Mouse (Mus musculus): Measurements from ENCODE around the gene Cd164l2.

Cd164l2 gene

DNA sequence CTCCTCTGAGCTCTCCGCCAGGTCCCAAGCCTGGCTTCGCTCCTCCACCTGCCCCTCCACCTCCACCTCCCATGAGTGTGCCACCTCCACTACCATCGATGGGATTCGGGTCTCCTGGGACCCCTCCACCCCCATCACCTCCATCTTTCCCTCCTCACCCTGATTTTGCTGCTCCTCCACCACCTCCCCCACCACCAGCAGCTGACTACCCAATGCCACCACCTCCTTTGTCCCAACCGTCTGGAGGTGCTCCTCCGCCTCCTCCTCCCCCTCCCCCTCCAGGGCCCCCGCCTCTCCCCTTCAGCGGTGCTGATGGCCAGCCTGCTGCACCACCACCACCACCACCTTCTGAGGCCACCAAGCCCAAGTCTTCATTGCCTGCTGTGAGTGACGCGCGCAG is 17.4 kb upstream of the Cd164l2 start:
- no peak for DNase-seq (ENCODE audit: low spot score in 2 of 2)

DNA sequence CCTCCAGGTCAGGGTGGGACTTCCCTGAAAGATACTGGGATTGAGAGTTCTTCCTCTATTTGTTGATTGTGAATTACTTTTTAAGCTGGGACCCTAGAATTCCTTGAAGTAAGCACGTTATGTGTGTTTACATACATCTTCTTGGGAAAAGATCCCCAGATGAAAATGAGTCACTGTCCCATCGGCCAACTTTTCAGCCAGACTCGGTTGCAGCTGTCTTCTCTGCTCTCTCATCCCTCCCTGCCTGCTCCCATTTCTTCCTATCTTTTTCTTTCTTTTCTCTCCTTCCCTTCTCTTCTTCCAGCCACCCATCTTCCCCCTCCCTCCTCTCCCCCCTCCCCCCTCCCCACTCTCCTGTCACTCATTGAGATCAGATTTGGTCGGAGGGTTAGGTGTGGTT is 16.9 kb upstream of the Cd164l2 start:
- no peak for DNase-seq (ENCODE audit: low spot score in 2 of 2)

DNA sequence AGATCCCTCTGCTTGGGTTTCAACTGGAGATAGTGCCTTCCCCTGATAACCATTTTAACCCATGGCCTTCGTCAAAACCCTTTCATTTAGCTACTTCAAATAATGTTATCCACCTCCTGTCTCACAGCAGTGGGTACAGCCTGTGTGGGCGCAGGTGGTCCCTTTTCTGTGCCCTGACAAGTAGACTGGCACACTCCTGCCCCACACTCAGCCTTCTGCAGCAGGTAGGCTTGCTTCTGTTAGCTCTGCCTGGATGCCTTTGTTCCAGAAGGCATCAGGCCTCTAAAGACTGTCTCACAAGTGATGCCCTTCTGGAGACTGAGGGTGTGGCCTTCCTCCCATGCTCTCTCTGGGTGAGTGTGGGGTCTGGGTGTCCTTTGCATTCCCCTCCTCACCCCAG is 15.8 kb upstream of the Cd164l2 start:
- DNase-seq (ENCODE audit: low spot score in 2 of 2) = no peak

DNA sequence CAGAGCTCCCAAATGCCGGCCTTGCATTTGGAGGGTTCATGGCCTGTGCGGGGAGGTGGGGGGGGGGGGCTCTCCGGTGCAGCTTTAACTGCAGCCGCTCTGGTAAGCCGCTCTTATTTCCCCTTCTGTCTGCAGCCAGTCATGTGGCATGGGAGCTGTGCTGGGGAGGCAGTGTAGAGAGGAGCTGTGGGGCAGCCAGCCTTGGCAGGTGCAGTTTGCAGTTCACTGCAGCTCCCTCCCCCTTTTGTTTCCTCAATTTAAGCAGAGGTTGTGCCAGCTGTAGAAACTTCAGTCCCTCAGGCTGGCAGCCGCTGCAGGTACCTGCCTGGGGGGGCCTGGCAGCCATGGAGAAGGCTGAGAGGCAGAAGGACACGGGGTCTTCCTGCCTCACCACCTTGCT is 15.1 kb upstream of the Cd164l2 start:
- no peak for DNase-seq (ENCODE audit: low spot score in 2 of 2)

DNA sequence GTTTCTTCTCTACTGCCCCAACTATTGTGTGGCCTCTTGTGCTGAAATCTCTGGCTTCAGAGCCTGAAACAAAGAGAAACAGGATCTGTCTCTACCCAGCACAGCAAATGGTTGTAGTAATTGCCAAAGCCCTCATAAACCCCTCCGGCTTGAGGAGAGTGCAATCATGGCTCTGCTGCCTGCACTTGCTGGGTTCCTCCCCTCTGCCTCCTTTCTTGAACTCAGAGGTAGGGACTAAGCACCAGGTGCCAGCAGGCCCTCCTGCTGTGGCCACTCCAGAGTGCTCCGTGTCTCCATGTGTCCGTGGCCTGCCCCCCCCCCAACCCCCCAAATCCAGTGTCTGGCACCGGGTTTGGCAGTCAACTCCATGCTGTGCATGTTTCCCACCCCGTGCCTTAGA is 14.6 kb upstream of the Cd164l2 start:
- DNase-seq (ENCODE audit: low spot score in 2 of 2) = no peak

DNA sequence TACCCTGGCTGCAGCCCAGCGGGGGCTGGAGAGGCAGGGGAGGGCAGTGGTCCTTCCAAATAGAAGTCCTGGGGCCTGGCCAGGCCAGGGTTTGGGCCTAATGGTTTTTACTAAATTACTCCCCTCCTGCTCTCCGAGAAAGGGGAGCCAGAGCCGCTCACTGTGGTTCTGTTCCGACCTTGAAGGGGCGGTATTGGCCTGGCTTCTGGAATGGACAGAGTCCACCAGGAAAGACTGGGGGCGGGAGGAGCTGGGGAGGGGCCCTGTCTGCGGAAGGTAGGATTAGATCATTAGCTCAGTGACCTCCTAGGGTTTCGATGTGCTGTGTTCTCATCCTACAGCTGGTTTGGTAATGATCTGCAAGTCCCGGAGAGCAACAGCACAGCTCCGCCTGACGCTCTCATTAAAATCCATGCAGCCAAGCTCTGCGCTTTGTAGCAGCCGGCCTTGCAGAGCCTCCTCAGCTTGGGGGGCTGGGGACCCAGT is 14.1 kb upstream of the Cd164l2 start:
- DNase-seq (ENCODE audit: low spot score in 2 of 2) = peak in 1 of 2 experiments; percentile 40

DNA sequence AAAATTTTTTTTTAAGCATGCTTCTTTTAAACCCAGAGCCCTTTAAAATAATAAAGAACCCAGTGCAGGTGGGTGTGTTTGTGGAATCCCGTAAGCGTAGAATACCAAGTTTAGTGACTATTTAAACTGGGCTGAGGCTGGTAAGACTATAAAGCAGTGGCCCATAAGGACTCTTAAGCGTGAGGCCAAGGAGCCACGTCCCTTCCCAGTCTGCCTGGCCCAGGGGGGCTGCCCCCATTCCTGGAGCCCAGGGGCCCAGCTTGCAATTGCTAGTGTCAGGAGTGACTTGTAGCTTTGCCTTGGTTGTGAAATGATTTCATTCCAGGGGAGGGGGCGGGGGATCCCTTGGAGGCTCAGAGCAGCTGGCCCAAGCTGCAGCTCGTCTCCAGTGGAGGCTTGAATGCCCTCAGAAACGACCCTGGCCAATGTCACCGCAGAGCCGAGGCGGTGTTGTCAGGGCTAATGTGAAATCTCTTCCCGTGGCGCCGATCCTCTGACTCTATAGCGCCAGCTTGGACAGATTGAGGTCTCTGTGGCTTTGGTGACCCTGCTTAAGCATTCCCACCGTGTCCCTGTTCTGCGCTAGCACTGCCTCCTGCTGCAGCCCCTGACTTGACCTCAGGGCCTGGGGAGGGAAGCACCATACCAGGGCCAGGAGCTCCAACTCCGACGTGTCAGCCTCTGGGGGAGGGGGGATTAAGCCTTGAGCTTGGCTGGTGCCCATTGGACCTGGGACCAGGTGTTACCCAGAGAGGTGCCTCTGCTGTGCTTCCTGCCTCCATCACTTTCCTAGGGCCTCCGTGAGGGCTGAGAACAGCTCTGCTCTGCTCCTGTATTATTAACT is 13.4 kb upstream of the Cd164l2 start:
- DNase-seq (ENCODE audit: low spot score in 2 of 2) = peak in 1 of 2 experiments; percentile 37

DNA sequence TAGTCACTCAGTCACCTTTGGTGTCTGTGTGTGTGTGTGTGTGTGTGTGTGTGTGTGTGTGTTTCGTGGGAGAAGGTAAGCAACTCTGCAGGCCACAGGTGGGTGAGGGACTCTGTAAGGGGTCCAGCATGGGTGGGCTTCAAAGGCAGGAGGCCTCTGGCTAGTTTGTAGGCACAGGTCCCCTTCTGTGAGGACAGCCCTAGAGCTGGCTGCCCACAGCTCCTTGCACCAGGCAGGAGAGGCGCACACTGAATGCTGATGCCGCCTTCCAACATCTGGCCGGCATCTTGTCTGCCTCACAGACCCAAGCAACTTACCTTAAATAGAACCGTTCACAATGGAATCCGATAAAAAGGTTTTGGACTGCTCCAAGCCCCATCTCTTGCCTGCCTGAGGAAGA is 12.2 kb upstream of the Cd164l2 start:
- DNase-seq (ENCODE audit: low spot score in 2 of 2) = no peak

DNA sequence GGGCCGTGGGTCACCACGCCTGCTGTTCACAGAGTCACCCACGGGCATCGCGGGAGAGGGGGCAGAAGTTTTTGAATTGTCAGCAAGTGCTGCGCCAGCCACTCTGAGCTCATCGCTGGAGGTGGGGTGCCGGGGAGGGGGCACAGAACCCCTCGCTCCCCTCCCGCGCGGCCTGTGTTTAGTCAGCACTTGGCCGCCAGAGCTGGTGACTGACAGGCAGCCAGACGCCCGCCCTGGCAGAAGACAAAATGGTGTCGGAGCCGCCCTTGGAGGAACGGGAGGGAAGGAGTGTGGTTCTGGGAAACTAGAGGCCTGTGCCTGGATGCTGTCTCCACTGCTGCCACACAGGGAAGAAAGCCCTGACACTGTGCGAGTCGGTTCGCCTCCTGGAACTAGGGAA is 11.6 kb upstream of the Cd164l2 start:
- DNase-seq (ENCODE audit: low spot score in 2 of 2) = peak in 1 of 2 experiments; percentile 54

DNA sequence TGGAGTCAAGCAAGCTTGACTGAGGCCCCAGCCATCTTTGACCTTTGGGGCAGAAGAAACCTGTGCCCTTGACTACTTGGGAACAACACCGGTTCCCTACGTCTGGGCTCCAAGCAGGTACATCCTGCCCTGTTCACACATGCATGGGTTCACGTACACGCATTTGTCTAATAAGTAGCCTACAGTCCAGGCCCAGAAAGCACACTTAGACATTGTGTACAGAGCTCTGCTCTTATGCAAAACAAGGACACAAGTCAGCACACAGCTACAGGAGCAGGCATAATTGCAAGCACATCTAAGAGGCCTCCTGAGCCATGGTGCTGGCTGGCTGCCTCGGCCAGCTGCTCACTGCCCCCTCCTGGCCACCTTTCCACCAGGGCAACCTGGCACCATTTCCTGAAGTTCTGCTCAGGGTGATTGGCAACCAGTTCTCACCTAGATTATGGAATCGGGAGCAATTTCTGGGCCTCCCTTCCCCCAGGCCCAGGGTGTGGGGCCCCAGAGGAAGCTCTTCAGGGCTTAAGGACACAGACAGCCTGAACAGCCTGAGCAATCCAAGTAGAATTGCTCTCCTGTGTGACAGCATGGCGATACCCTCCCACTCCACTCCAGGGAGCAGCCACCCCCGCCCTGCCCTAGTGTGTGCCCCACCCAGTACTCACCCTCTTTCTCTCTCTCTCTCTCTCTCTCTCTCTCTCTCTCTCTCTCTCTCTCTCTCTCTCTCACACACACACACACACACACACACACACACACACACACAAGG is 10.7 kb upstream of the Cd164l2 start:
- peak in 1 of 2 experiments; percentile 76 for DNase-seq (ENCODE audit: low spot score in 2 of 2)

DNA sequence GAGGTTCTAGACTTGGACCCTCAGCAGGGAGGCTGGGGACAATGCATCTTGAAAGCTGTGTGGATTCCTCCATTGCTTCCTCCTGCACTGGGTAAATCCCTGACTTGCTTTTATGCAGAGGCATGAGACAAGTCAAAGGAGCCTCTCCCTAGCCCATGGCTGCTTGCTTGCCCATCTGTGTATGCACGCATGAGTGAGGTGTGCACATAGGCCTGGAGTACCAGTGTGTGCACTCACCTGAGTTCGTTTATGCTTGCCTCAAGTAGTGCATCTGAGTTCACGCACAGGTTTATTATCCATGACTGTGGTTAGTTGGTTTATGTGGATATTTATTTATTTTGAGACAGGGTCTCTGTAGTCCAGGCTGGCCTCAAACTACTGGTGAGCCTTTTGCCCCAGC is 9.7 kb upstream of the Cd164l2 start:
- DNase-seq (ENCODE audit: low spot score in 2 of 2) = no peak

DNA sequence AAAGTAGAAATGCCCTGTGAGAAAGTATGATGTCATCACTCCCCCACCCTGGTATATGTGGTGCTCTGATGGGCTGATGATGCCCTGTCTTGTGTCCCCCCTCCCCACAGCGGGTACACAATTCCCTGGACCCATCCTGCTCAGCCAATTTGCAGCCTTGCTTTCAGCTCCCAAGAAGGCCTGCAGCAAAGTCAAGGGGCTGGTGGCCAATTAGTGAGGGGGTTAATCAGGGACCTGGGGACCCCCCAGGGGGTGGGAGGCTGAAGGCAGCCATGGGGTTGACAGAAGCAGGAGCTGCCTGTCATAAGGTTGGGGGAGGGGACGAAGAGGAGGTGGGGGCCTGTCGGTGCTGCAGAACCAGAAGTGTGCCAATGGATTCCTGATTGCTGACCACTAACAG is 8.3 kb upstream of the Cd164l2 start:
- no peak for DNase-seq (ENCODE audit: low spot score in 2 of 2)

DNA sequence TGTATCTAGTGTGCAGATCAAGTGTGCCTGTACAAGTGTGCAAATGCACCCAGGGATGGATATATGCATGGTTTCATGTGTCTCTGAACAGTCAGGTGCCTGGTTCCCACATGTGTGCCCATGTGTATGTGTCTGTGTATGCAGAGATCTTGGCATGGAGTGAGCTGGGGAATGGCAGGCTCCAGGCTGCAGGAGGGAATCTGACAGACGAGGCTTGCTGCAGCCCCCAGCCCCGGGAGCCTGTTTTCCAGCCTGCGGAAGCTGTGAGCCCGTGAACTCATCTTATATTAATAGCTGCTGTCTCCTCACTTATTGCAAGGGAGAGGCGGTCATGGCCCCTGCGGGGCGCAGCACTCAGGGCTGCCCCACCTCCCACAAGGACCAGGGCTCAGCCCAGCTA is 7.6 kb upstream of the Cd164l2 start:
- no peak for DNase-seq (ENCODE audit: low spot score in 2 of 2)

DNA sequence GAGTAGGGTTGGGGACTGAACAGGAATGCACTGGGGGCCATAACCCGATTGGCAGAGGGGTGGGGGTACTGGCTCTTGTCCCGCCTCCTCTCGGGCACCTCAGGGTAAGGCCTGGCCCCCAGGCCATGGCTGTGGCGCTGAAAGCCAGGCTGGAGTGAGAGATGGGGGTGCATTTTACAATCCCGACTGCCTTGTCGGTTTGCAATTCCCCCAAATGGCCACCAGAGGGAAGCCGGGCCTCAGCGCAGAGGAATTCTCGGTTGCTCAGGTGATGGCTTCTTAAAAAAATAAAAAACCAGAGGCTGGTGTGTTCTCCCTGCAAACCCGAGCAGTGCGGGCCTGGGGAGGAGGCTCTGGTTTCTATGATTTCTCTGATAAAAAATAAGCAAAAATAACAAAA is 2.6 kb upstream of the Cd164l2 start:
- peak in 1 of 2 experiments; percentile 63 for DNase-seq (ENCODE audit: low spot score in 2 of 2)

DNA sequence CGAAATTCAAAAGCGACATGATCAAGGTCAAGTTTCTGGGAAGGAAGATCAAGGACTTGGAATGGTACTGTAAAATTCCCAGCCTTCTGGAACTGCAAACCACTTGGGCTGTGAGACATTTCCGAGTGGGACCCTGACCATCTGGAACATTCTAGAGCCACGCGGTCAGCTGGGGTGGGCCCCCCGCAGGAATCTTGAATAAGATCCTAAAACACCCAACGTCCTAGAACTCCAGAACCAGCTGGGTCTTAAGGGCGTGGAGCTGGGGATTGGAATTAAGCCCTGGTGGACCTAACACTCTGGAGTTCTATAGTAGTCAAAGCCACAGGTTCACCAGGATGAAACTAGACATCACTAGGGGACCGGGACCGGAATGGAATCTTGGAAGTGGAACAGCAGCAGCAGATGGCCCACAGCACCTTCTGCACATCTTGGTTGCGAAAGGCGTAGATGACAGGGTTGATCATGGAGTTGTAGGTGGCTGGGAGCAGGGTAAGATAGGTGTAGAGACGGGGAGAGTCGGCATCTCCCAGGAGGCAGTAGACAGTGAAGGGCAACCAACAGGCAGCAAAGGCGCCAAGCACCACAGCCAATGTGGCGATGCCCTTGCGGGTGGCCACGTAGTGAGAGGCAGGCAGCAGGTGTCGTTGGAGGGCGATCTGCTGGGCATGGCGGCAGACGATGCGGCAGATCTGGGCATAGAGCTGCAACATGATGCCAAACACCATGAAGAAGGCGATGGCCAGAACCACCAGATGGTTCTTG is 1.7 kb upstream of the Cd164l2 start:
- peak in 1 of 2 experiments; percentile 38 for DNase-seq (ENCODE audit: low spot score in 2 of 2)

DNA sequence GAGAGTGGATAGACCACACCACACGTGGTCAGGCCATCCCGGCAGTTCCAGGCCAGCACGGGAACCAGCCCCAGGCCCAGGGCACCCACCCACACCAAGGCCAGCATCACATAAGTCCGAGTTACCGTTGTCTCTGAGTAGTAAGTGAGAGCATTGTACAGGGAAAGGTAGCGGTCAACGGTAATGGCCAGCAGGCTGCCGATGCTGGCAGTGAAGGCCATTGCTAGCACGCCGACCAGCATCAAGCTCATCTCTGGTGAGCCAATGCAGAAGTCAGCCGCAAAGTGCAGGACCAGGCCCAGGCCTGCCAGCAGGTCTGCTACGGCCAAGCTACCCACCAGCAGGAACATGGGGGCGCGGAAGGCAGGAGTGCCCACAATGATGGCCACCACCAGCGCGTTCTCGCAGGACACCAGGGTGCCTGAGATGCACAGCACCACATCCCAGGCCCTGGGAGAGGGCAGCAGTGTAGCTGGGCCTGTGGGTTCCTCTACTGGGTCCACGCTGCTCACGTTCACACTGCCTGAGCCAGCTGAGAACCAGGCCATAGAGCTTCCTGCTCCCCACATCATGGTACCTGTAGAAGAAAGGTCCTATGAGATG is 1.0 kb upstream of the Cd164l2 start:
- no peak for DNase-seq (ENCODE audit: low spot score in 2 of 2)

DNA sequence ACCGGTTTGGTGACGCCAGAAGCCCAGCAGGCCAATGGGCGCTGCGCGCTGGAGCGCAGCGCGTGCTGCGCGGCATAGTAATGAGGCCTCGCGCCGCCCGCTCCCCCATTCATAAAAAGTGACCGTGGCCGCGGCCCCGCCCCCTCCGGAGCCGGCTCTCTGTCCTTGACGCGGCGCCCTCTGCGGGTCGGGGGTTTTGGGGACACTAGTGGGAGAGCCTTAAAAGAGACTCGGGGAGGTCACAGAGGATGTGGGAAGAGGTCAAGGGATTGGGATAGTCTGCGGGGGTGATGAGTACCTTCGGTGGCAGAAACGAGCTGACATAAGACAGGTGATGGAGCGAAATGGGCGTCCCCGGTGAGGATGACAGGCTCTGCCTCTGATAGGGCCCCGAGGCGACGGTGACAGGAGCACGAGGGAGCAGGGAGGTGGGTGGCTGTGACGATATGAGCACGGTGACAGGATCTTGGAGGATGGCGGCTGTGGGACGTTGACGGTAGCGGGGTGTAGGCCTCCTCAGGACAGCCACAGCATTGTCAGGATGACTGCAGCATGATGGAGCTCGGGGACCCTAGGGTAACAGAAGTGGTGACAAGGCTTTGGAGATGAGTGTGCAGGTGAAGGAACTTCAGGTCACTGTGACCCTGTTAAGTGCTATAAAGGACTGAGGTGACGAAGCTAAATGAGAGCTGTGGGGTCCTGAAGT is 784 bp downstream of the Cd164l2 start:
- DNase-seq (ENCODE audit: low spot score in 2 of 2) = peak; percentile 65 to 85

DNA sequence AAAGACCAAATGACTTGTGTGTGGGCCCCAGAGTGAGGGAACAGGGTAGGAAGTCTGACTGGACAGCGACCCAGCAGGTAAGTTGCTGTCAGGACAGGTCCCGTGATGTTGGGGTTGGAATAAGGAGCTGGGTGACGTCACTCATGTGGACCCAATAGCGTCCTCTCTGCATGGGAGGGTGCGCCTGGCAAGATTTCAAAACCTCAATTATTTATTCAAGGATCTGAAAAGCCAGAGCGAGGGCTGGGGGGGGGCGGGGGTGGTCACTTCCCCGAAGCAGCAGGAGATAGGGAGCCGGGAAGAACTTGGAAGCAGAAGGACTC is 1.3 kb downstream of the Cd164l2 start:
- no peak for DNase-seq (ENCODE audit: low spot score in 2 of 2)

DNA sequence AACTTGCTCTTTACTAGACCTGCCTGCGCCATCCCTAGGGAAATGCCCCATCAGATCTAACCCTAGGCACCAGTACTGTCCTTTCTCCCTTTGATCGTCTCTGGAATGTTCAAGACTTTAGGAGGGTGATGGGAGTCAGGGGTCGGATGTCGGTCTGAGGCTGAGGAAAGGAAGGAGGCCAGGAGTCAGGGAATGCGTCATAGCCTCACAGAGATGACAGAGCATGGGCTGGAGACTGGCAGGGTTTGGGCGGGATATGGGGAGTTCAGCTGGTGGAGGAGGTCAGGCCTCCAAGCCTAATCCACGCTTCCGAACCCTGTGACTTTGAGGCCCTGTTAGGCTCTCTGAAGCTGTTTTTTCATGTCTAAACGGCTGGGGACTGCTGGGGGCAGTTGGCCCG is 1.7 kb downstream of the Cd164l2 start:
- DNase-seq (ENCODE audit: low spot score in 2 of 2) = no peak

DNA sequence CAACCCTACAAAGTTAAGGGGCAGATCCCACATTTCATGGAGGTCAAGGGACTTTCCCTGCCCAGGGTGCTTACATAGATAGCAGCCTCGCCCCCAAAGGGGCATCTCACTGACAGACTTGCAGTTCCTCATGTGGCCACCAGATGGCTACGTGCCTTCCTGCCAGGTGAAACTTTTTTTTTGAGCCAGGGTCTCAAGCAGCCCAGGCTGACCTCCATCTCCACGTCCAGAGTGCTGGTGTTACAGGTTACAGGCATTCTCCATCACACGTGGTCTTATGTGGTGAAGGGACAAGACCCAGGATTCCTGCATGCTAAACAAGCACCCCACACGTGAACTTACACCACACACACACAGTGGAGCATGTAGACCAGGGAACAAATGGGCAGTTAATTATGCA is 5.7 kb downstream of the Cd164l2 start:
- DNase-seq (ENCODE audit: low spot score in 2 of 2) = peak in 1 of 2 experiments; percentile 78

DNA sequence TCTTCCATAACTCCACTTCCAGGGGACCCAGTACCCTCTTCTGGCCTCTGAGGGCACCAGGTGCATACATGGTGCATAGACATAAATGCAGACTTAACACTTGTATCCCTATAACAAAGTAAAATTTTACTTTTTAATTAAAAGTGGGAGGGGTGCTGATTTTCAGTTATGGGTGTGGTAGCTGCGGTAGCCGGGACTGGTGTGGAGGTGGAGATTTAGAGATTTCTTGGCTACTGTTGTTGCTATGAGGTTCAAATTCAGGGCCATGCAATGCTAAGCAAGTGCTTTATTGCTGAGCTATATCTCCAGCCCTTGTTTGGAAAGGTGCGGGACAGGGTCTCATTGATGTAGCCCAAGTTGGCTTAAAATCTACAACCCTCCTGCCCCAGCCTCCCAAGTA is 6.8 kb downstream of the Cd164l2 start:
- DNase-seq (ENCODE audit: low spot score in 2 of 2) = no peak
